Mouse (Mus musculus) heart, adult 10 weeks (tissue): ENCODE results near the gene Gm5169. TPM values are rescaled to one million over a fixed set of nuclear protein-coding genes. Genes with fewer than 3 reads are reported as not detected.

ENCODE experiments used
- polyA plus RNA-seq: library from polyadenylated mRNA; stranded (reverse); fragments of 350-450 nt; fragmentation: Illumina TruSeq; extraction: RNeasy Lipid Tissue Mini Kit (QIAGEN cat#74804); gene quantifications from one replicate; pipeline ENCODE4 v1.2.3, GENCODE M21; 2014; ENCODE audit warnings: low read depth, low replicate concordance

Gene Gm5169
- polyA plus RNA-seq: not detected

DNA sequence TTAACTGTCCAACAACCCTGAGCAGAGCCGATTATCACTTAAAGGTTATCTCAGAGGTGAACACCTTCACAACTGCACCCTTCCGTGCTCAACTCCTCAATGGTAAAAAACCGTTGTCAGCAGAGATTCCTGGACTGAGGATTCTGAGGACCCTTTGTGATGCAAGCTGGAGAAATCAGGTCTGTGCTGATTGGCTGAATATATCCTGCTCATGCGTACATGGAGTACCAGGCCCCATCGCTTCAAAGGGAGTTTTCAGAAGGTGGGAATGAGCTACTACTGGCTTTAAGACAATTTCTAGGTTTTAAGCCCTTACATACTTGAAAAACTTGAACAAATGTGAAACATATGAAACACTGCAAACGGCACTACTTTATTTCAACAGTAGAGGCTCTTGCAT is at the start of gene Gm5169:
Gene Gm5169 (minus strand): TSS at position 101 of the 400 bp plus-strand sequence.

